Mouse (Mus musculus) thymus, adult 2 months (tissue): ENCODE measurements at regions not wholly inside any gene's neighbourhood (a gene's known extent, or its start where the extent isn't known, plus 50 kb on each side); places are given as distances from the start of the nearest gene placed in this dataset.

Experiments used
- DNase-seq: peaks from one replicate; pipeline ENCODE4 v3.0.0; 2021
- H3K27ac ChIP-seq: fragments of 200-500 bp; 2 replicates; pipeline ENCODE4 v1.5.1; 2012; ENCODE audit warnings: low read length, control low read depth; ENCODE audit not compliant: control insufficient read depth, insufficient read depth
- H3K27me3 ChIP-seq: fragments of 200-500 bp; 2 replicates; pipeline ENCODE4 v1.6.1; 2012; ENCODE audit warnings: mild to moderate bottlenecking, low read length, moderate library complexity, mixed read lengths; ENCODE audit not compliant: control insufficient read depth, insufficient read depth
- H3K36me3 ChIP-seq: fragments of 200-500 bp; 2 replicates; pipeline ENCODE4 v1.6.1; 2012; ENCODE audit warnings: mild to moderate bottlenecking, low read length, moderate library complexity; ENCODE audit not compliant: control insufficient read depth, insufficient read depth
- H3K4me1 ChIP-seq: fragments of 200-500 bp; replicated peaks from 2 replicates; pipeline ENCODE4 v1.6.1; 2012; ENCODE audit warnings: low read length; ENCODE audit not compliant: control insufficient read depth, insufficient read depth
- H3K4me3 ChIP-seq: fragments of 200-500 bp; 2 replicates; pipeline ENCODE4 v1.5.1; 2012; ENCODE audit warnings: mild to moderate bottlenecking, low read length, control low read depth, moderate library complexity; ENCODE audit not compliant: control insufficient read depth, insufficient read depth
- CTCF ChIP-seq: fragments of 200-500 bp; IDR thresholded peaks from 2 replicates; pipeline ENCODE4 v1.5.1; 2012; ENCODE audit warnings: mild to moderate bottlenecking, control low read depth, low read length, moderate library complexity, borderline replicate concordance; ENCODE audit not compliant: control insufficient read depth, poor library complexity, insufficient read depth; ENCODE audit errors: extremely low read depth
- POLR2A ChIP-seq: fragments of 200-500 bp; IDR thresholded peaks from 2 replicates; pipeline ENCODE4 v1.6.1; 2012; ENCODE audit warnings: mild to moderate bottlenecking, low read length, control low read depth, moderate library complexity; ENCODE audit not compliant: control insufficient read depth, poor library complexity, insufficient read depth; ENCODE audit errors: extremely low read depth
- WGBS: fragments of 180-500 bp; shearing (Covaris S2); methylation state at CpG from one replicate; pipeline ENCODE4 v1.1.7; 2018; 5-methylcytosine and 5-hydroxymethylcytosine counted together

DNA sequence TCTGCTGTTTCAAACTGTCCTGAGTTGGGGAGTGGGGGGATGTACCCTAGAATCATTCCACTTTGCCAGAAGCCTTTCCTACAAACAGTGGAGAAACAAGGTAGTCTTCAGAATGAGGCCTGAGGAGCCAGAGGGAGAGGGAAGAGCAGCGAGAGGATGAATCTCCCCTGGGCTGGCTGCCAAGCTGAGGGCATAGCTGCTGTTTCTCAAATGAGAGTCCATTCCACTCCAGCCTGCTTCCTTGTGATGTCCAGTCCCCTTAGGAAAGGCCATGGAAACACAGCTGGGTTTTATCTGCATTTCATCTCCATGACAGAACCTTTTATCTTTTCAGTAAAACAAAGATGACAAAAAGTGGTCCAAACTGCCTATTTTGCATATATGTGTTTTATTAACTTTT is 164.2 kb upstream of the Klf4 start:
- Histone ChIP-seq H3K4me1 (no peaks in the 10 kb centered on the region), H3K36me3 (no peaks in the 10 kb centered on the region), H3K4me3 (no peak overlapping the region), H3K27ac (no peak overlapping the region), H3K27me3 (no peaks in the 10 kb centered on the region)
- TF ChIP-seq POLR2A (no peak), CTCF (no peak)
- WGBS = 83% methylated on average over 1 of the region's 1 CpGs
- DNase-seq = no peak

DNA sequence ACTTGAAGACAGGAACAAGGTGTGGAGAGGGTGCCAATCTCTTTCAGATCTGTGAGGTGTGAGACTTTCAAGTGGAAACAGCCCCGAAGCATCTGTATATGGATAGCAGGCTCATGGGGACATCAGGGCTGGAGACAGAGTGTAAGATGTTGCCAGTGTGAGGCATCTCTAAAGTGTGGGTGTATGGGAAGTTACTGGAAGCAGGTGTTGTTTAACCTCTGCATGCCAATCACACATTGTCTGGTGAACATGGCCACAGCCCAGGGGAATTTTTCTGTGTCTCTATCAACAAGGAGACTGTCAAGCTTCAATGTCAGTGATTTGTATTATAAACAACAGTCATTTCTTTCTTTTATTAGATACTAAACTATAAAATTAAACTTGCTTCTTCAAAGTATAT is 163.0 kb upstream of the Klf4 start:
- no peak for DNase-seq
- Histone ChIP-seq H3K4me3 (no peak overlapping the region), H3K36me3 (no peaks in the 10 kb centered on the region), H3K27me3 (no peaks in the 10 kb centered on the region), H3K27ac (no peak overlapping the region), H3K4me1 (no peaks in the 10 kb centered on the region)
- 89% methylated on average over 1 of the region's 1 CpGs for WGBS
- no peak for TF ChIP-seq POLR2A
- no peak for TF ChIP-seq CTCF

DNA sequence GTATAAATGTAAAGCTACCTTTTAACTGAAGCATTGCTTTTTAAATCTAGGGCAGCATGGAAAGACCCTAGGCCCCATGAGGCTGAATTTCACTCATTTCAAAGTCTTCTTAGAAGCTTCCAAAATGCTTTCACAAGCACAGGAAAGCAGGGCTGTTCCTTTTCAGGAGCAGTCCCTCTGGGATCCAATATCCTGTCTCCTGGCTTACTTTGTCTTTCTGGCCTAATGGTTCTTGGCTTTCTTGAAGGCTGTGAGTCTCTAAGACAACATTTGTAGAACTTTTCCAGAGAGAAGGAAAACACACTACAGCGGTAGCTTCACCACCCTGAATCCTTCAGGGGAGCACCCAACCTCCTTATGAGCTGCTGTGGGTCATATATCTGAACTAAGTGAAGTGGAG is 157.2 kb upstream of the Klf4 start:
- H3K4me3 ChIP-seq = no peak overlapping the region
- no peaks in the 10 kb centered on the region for H3K4me1 ChIP-seq
- H3K36me3 ChIP-seq = no peaks in the 10 kb centered on the region
- DNase-seq = no peak
- no peak overlapping the region for H3K27ac ChIP-seq
- WGBS = 92% methylated on average over 1 of the region's 1 CpGs
- TF ChIP-seq POLR2A = no peak
- no peaks in the 10 kb centered on the region for H3K27me3 ChIP-seq

DNA sequence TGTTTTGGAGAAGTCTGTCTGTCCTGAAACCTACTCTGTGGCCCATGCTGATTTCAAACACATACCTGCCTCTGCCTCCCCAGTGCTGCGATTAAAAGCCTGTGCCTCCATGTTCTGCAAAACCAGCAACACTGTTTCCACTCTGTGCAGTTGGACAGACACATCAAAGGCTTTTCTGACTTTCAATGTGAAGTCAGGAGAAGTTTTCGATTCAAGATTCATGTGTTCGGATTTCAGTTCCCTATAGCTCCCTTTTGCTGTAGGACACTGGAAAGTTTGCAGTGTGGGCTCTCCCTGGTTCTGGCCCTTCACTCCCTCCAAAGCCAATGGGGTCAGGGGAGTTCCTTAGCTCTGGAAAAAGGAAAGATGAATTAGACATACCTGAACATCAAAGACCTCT is 154.5 kb upstream of the Klf4 start:
- TF ChIP-seq POLR2A (no peak), CTCF (no peak)

DNA sequence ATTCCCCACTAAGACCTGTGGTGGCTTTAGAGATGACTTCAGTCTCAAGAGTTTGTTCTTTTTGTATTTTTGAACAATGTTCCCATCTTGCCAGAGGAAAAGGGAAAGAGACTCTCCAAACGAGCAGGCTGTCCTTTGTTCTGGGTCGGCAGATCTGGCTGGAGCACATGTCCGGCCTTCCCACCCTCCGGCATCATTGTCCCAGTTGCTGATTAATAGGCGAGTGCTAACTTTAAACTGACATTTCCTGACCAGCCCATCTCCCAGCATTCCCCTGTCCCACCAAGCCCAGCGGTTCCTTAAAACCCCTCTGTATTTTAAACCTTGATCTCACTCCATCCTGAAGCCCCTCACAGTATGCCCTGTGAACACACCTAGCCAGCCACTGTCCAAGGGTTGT is 140.0 kb upstream of the Klf4 start:
- Histone ChIP-seq H3K27me3 (no peaks in the 10 kb centered on the region), H3K36me3 (no peaks in the 10 kb centered on the region), H3K27ac (no peak overlapping the region), H3K4me3 (no peak overlapping the region), H3K4me1 (no peaks in the 10 kb centered on the region)
- WGBS = 82% methylated on average over 6 of the region's 6 CpGs
- no peak for DNase-seq
- TF ChIP-seq POLR2A = no peak
- no peak for TF ChIP-seq CTCF

More for the DNA sequence above, 154.5 kb upstream of the Klf4 start:
- Histone ChIP-seq H3K4me1 (no peaks in the 10 kb centered on the region), H3K36me3 (no peaks in the 10 kb centered on the region), H3K4me3 (no peak overlapping the region), H3K27me3 (no peaks in the 10 kb centered on the region), H3K27ac (no peak overlapping the region)
- no peak for DNase-seq
- WGBS = 95% methylated on average over 3 of the region's 3 CpGs

DNA sequence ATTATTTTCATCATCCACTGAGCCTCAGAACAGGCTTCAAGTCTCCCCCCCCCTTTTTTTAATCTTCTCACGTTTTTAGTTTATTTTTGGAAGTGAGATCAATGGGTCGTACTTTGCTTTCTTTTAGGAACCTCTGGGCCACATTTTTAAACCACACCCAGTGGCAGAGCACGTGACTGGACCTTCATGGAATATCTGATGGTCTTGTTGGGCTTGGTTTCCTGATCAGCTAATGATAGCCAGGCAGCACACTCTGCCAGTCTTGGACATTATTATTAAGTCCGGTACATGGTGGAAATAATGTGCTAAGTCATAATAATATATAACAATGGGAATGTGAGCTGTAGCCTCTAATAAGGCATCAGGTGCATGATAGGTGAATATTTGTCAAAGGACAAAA is 138.0 kb upstream of the Klf4 start:
- H3K27ac ChIP-seq = no peak overlapping the region
- no peak for DNase-seq
- no peak for TF ChIP-seq POLR2A
- TF ChIP-seq CTCF = no peak
- H3K27me3 ChIP-seq = no peaks in the 10 kb centered on the region
- no peaks in the 10 kb centered on the region for H3K36me3 ChIP-seq
- H3K4me3 ChIP-seq = no peak overlapping the region
- WGBS = 81% methylated on average over 4 of the region's 4 CpGs
- no peaks in the 10 kb centered on the region for H3K4me1 ChIP-seq

DNA sequence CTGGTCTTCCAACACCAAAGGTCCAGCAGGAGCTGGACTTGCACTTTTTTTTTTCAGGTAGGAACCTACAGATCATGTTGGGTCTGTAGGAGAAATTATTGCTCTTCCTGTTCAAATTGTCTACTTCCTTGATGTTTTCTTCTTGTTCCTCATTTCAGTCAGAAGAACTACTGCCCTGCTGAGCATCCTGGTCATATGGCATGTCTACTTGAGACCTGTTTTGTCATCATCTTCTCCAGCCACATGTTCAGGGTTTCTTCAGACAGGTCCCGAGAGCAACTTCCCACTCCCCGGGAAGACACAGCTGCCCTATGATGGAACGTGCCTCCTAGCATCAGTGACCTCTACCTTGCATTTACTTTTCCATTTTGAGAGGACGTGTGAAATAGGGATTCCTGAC is 132.6 kb upstream of the Klf4 start:
- TF ChIP-seq CTCF = no peak
- TF ChIP-seq POLR2A = no peak
- Histone ChIP-seq H3K27ac (no peak overlapping the region), H3K4me1 (no peaks in the 10 kb centered on the region), H3K4me3 (no peak overlapping the region), H3K27me3 (no peaks in the 10 kb centered on the region), H3K36me3 (no peaks in the 10 kb centered on the region)
- DNase-seq = no peak
- WGBS = 42% methylated on average over 4 of the region's 4 CpGs
